Mouse (Mus musculus) liver, embryonic 16.5 days (tissue): ENCODE measurements at regions not wholly inside any gene's neighbourhood (a gene's known extent, or its start where the extent isn't known, plus 50 kb on each side); places are given as distances from the start of the nearest gene placed in this dataset.
"Not testable (repeated sequence)": the region's sequence is repeated elsewhere in the genome, so short reads cannot be mapped to it uniquely, and the experiment has no call there.

ENCODE experiments used
- ATAC-seq: fragments of 200-750 bp; cut with Nextera tagmentation; 2 replicates; pipeline ENCODE4 v1.8.0; 2017; ENCODE audit warnings: low read depth, mild to moderate bottlenecking, moderate number of reproducible peaks, moderate library complexity
- H3K27ac ChIP-seq: fragments of 300-500 bp; sonication (generic); 2 replicates; pipeline ENCODE4 v1.5.1; 2014; ENCODE audit warnings: mild to moderate bottlenecking, low read length
- H3K27me3 ChIP-seq: fragments of 300-500 bp; sonication (generic); 2 replicates; pipeline ENCODE4 v1.6.1; 2014; ENCODE audit warnings: low read depth, low read length, mixed read lengths; ENCODE audit not compliant: control insufficient read depth, insufficient read depth
- H3K36me3 ChIP-seq: fragments of 300-500 bp; sonication (generic); 2 replicates; pipeline ENCODE4 v1.6.1; 2014; ENCODE audit warnings: mild to moderate bottlenecking; ENCODE audit not compliant: control insufficient read depth, insufficient read depth
- H3K4me1 ChIP-seq: fragments of 300-500 bp; sonication (generic); 2 replicates; pipeline ENCODE4 v1.6.1; 2014; ENCODE audit warnings: low read depth, low read length, mixed read lengths; ENCODE audit not compliant: control insufficient read depth
- H3K4me2 ChIP-seq: fragments of 300-500 bp; sonication (generic); 2 replicates; pipeline ENCODE4 v1.6.1; 2014; ENCODE audit warnings: low read depth, low read length, mixed read lengths
- H3K4me3 ChIP-seq: fragments of 300-500 bp; sonication (generic); 2 replicates; pipeline ENCODE4 v1.5.1; 2014; ENCODE audit warnings: low read depth, mild to moderate bottlenecking, low read length
- H3K9ac ChIP-seq: fragments of 300-500 bp; sonication (generic); 2 replicates; pipeline ENCODE4 v1.6.1; 2014; ENCODE audit warnings: low read depth, low read length
- H3K9me3 ChIP-seq: fragments of 300-500 bp; sonication (generic); replicated peaks from 2 replicates; pipeline ENCODE4 v1.6.1; 2016; ENCODE audit warnings: low read length; ENCODE audit not compliant: control insufficient read depth
- WGBS: fragments of 180-500 bp; shearing (Covaris S2); extraction: QIAGEN DNeasy Blood & Tissue Kit; methylation state at CpG from one replicate; pipeline ENCODE4 v1.1.7; 2014; ENCODE audit not compliant: insufficient replicate concordance; 5-methylcytosine and 5-hydroxymethylcytosine counted together

- no peak overlapping the region for H3K27ac ChIP-seq
- peak; percentile 39; the same call in 1 of the 2 replicates for ATAC-seq
- 31% methylated on average over 2 of the region's 2 CpGs for WGBS
These were observed 209.3 kb downstream of the Ankrd50 start for GRCm38 (mm10) chr3:38275321-38275720.

GRCm38 (mm10) chr3:38270742-38271141 lies 213.9 kb downstream of the Ankrd50 start:
- WGBS: 45% methylated on average over 6 of the region's 6 CpGs
- H3K9me3 ChIP-seq: no peaks in the 10 kb centered on the region
- H3K27ac ChIP-seq: no peak overlapping the region
- no peak overlapping the region for H3K9ac ChIP-seq
- H3K36me3 ChIP-seq: no peaks in the 10 kb centered on the region
- H3K4me1 ChIP-seq: no peaks in the 10 kb centered on the region
- no peak overlapping the region for H3K4me3 ChIP-seq
- no peak for ATAC-seq
- H3K27me3 ChIP-seq: no peaks in the 10 kb centered on the region
- H3K4me2 ChIP-seq: no peak overlapping the region

More at GRCm38 (mm10) chr3:38275321-38275720, 209.3 kb downstream of the Ankrd50 start:
- no peaks in the 10 kb centered on the region for H3K36me3 ChIP-seq
- no peak overlapping the region for H3K9ac ChIP-seq
- no peak overlapping the region for H3K4me3 ChIP-seq
- no peaks in the 10 kb centered on the region for H3K27me3 ChIP-seq
- no peaks in the 10 kb centered on the region for H3K9me3 ChIP-seq
- no peak overlapping the region for H3K4me2 ChIP-seq
- H3K4me1 ChIP-seq: no peaks in the 10 kb centered on the region

- WGBS: 68% methylated on average over 7 of the region's 7 CpGs
- Histone ChIP-seq H3K4me3 (no peak overlapping the region), H3K9ac (no peak overlapping the region), H3K4me2 (no peak overlapping the region), H3K36me3 (no peaks in the 10 kb centered on the region), H3K27ac (no peak overlapping the region), H3K9me3 (no peaks in the 10 kb centered on the region), H3K27me3 (no peaks in the 10 kb centered on the region), H3K4me1 (no peaks in the 10 kb centered on the region)
- ATAC-seq: no peak
These were observed 216.4 kb downstream of the Ankrd50 start for GRCm38 (mm10) chr3:38268226-38268625.

- Histone ChIP-seq H3K9me3 (no peaks in the 10 kb centered on the region), H3K27me3 (no peaks in the 10 kb centered on the region), H3K9ac (no peak overlapping the region), H3K4me2 (no peak overlapping the region), H3K4me3 (no peak overlapping the region), H3K27ac (no peak overlapping the region), H3K36me3 (no peaks in the 10 kb centered on the region), H3K4me1 (no peaks in the 10 kb centered on the region)
- 61% methylated on average over 16 of the region's 16 CpGs for WGBS
- ATAC-seq: no peak
These were observed 221.1 kb downstream of the Ankrd50 start for GRCm38 (mm10) chr3:38263261-38264141.

GRCm38 (mm10) chr3:38261326-38262075 lies 223.1 kb downstream of the Ankrd50 start:
- ATAC-seq: no peak
- Histone ChIP-seq H3K4me2 (no peak overlapping the region), H3K4me1 (no peaks in the 10 kb centered on the region; the same call in 1 of the 2 replicates), H3K27ac (no peak overlapping the region), H3K36me3 (no peaks in the 10 kb centered on the region), H3K27me3 (no peaks in the 10 kb centered on the region), H3K4me3 (no peak overlapping the region), H3K9me3 (no peaks in the 10 kb centered on the region), H3K9ac (no peak overlapping the region)
- 65% methylated on average over 11 of the region's 11 CpGs for WGBS

GRCm38 (mm10) chr3:38259223-38259622 lies 225.4 kb downstream of the Ankrd50 start:
- not testable (repeated sequence) for H3K9me3 ChIP-seq, H3K4me1 ChIP-seq, H3K9ac ChIP-seq, ATAC-seq, H3K4me3 ChIP-seq, H3K36me3 ChIP-seq, H3K27ac ChIP-seq, H3K27me3 ChIP-seq, H3K4me2 ChIP-seq
- WGBS: 70% methylated on average over 8 of the region's 8 CpGs

- Histone ChIP-seq H3K9me3 (no peaks in the 10 kb centered on the region), H3K27me3 (no peaks in the 10 kb centered on the region), H3K9ac (no peak overlapping the region), H3K36me3 (no peaks in the 10 kb centered on the region), H3K4me3 (no peak overlapping the region), H3K27ac (no peak overlapping the region), H3K4me1 (no peaks in the 10 kb centered on the region; the same call in 1 of the 2 replicates), H3K4me2 (peak overlapping the region; percentile 4; the same call in 1 of the 2 replicates)
- ATAC-seq: no peak
- 23% methylated on average over 14 of the region's 14 CpGs for WGBS
These were observed 226.8 kb downstream of the Ankrd50 start for GRCm38 (mm10) chr3:38257843-38258290.

GRCm38 (mm10) chr3:38257076-38257842 lies 227.4 kb downstream of the Ankrd50 start:
- H3K27me3 ChIP-seq: no peaks in the 10 kb centered on the region
- H3K27ac ChIP-seq: no peak overlapping the region
- no peaks in the 10 kb centered on the region for H3K9me3 ChIP-seq
- H3K4me1 ChIP-seq: no peaks in the 10 kb centered on the region; the same call in 1 of the 2 replicates
- ATAC-seq: no peak
- H3K36me3 ChIP-seq: no peaks in the 10 kb centered on the region
- no peak overlapping the region for H3K4me3 ChIP-seq
- 0 out of 2 replicates have a peak overlapping the region, but pooled peaks have one; percentile 4 for H3K4me2 ChIP-seq
- no peak overlapping the region for H3K9ac ChIP-seq
- 37% methylated on average over 14 of the region's 14 CpGs for WGBS
